8 mouse cellular contexts compared by ENCODE assay signal in the genomic region with DNA sequence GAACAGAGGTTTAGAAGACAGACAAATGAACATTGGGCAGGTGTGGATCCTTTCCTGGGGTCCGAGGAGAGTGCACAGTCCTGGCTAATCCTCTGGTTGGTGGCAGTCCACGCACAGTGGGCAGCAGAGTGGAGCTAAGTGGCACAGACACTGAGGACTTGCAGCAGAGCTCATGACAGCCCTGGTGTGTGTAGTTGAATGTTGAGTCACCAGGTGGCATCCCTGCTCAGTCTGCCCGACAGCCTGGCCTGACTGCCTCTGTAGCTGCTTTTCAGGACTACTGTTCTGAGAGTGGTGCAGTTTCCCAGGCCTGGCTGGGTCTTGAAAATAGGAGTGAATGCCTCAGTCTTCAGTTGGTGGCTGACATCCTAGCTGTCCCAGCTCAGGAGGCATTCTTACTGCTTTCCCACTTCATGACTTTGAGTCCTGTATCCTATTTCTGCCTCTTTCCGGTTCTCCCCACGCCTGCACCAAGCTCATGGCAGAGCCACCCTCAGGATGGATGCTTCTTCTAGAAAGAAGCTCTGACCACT. TPM values are rescaled to one million over a fixed set of nuclear protein-coding genes. Genes with fewer than 3 reads are reported as not detected.
DNase-seq lines count a peak whose midpoint lies in the region; ATAC-seq and TF ChIP-seq lines count a peak whose summit lies in the region.

No protein-coding gene starts in this region.

- no peak overlapping the region for H3K27ac ChIP-seq in heart, embryonic 12.5 days (ENCODE audit: poor library complexity, severe bottlenecking)
- H3K27ac ChIP-seq in stomach, embryonic 16.5 days (ENCODE audit: low read length) = no peak overlapping the region

- ATAC-seq in heart, embryonic 12.5 days (ENCODE audit: insufficient number of reproducible peaks, low FRiP score) = peak; percentile 45; the same call in 1 of the 2 replicates
- ATAC-seq in stomach, embryonic 16.5 days (ENCODE audit: insufficient read depth, low FRiP score) = peak; percentile 76; the same call in 1 of the 2 replicates

- DNase-seq in lung, adult 2 months = no peak
- no peak for DNase-seq in lung, postnatal 25 days (ENCODE audit: low spot score)
- DNase-seq in cerebellum, postnatal 36 days = peak; percentile 43 to 51
- peak; percentile 66 to 69 for DNase-seq in kidney, postnatal 25 days
- DNase-seq in lung, postnatal 10 days = peak; percentile 46
- DNase-seq in urinary bladder, postnatal 25 days (ENCODE audit: low spot score) = no peak

- no peaks in the 10 kb centered on the region for H3K9me3 ChIP-seq in heart, embryonic 12.5 days (replicated peaks)
- H3K9me3 ChIP-seq in stomach, embryonic 16.5 days (replicated peaks; ENCODE audit: control insufficient read depth, low read length) = no peaks in the 10 kb centered on the region

- H3K27me3 ChIP-seq in heart, embryonic 12.5 days (replicated peaks) = no peaks in the 10 kb centered on the region
- no peaks in the 10 kb centered on the region for H3K27me3 ChIP-seq in stomach, embryonic 16.5 days (ENCODE audit: control insufficient read depth, insufficient read depth, low read length)

- no peaks in the 10 kb centered on the region; the same call in none of the 2 replicates for H3K4me1 ChIP-seq in lung, adult 2 months (ENCODE audit: control insufficient read depth, insufficient read depth, low read length)
- H3K4me1 ChIP-seq in heart, embryonic 12.5 days (replicated peaks) = 0 out of 2 replicates have a peak, but pooled peaks cover 4% of the 10 kb centered on the region
- 0 out of 2 replicates have a peak, but pooled peaks cover 4% of the 10 kb centered on the region for H3K4me1 ChIP-seq in stomach, embryonic 16.5 days (ENCODE audit: control insufficient read depth, insufficient read depth, low read length)

- peak; percentile 54 for TF ChIP-seq CTCF in lung, adult 2 months (IDR thresholded peaks at IDR 0.05; ENCODE audit: insufficient read depth, low read length)

- no peaks in the 10 kb centered on the region for H3K36me3 ChIP-seq in heart, embryonic 12.5 days
- no peaks in the 10 kb centered on the region for H3K36me3 ChIP-seq in stomach, embryonic 16.5 days (ENCODE audit: control insufficient read depth, insufficient read depth, low read length)

- 61% methylated on average over 5 of the region's 5 CpGs for WGBS in lung, adult 2 months
- 53% methylated on average over 5 of the region's 5 CpGs for WGBS in heart, embryonic 12.5 days
- 60% methylated on average over 5 of the region's 5 CpGs for WGBS in stomach, embryonic 16.5 days

- TF ChIP-seq POLR2A in lung, adult 2 months (IDR thresholded peaks at IDR 0.05; ENCODE audit: borderline replicate concordance, extremely low read depth, low read depth, low read length) = no peak

- H3K9ac ChIP-seq in heart, embryonic 12.5 days = no peak overlapping the region
- no peak overlapping the region for H3K9ac ChIP-seq in stomach, embryonic 16.5 days (ENCODE audit: low read length)

- H3K4me3 ChIP-seq in lung, adult 2 months (replicated peaks; ENCODE audit: extremely low read depth, low read depth, low read length) = no peak overlapping the region
- no peak overlapping the region for H3K4me3 ChIP-seq in heart, embryonic 12.5 days
- H3K4me3 ChIP-seq in stomach, embryonic 16.5 days (replicated peaks; ENCODE audit: low read length) = no peak overlapping the region

- no peak overlapping the region for H3K4me2 ChIP-seq in heart, embryonic 12.5 days
- no peak overlapping the region for H3K4me2 ChIP-seq in stomach, embryonic 16.5 days (ENCODE audit: low read depth, low read length)

RNA-seq across cellular contexts. Expression of a gene that starts 16.7 kb away (rescaled TPM):
- 12.7 and 24.4 TPM in 2 replicates for polyA plus RNA-seq in lung, adult 2 months (2012; rRNA removed)
- polyA plus RNA-seq in heart, embryonic 12.5 days (2016; fragmentation: Nextera tagmentation; extraction: Ambion mirVana) = 0.18 and 0.36 TPM in 2 replicates
- polyA plus RNA-seq in stomach, embryonic 16.5 days (2015; fragmentation: Nextera tagmentation; extraction: Ambion mirVana) = 2.2 and 3.8 TPM in 2 replicates

RNA-seq across cellular contexts. Expression of a gene that starts 28.5 kb away (rescaled TPM):
- polyA plus RNA-seq in lung, adult 2 months (2012; rRNA removed) = 6.1 and 9.0 TPM in 2 replicates
- polyA plus RNA-seq in heart, embryonic 12.5 days (2016; fragmentation: Nextera tagmentation; extraction: Ambion mirVana) = 10.9 and 11.5 TPM in 2 replicates
- 2.0 and 3.0 TPM in 2 replicates for polyA plus RNA-seq in stomach, embryonic 16.5 days (2015; fragmentation: Nextera tagmentation; extraction: Ambion mirVana)

Comparison
In these comparisons a context has a peak if more than half of its experiments do, and no peak if none do; other contexts are left out.
1. DNase-seq: peak in cerebellum, postnatal 36 days (2 of 2), kidney, postnatal 25 days (2 of 2) and lung, postnatal 10 days (single experiment); none in lung, adult 2 months (single experiment), lung, postnatal 25 days (single experiment) and urinary bladder, postnatal 25 days (single experiment).